Mouse (Mus musculus) kidney, embryonic 15.5 days (tissue): ENCODE measurements around the gene Iqcb1. TPM values are rescaled to one million over a fixed set of nuclear protein-coding genes. Genes with fewer than 3 reads are reported as not detected.
A peak's percentile ranks its signal among the peaks of the same experiment; 100 is the strongest.

ENCODE experiments used
- ATAC-seq: fragments of 200-750 bp; cut with Nextera tagmentation; replicated peaks from 2 replicates; pipeline ENCODE4 v1.8.0; 2017; ENCODE audit warnings: moderate TSS enrichment; ENCODE audit not compliant: low FRiP score
- H3K27ac ChIP-seq: fragments of 300-500 bp; sonication (generic); 2 replicates; pipeline ENCODE4 v1.5.1; 2015; ENCODE audit warnings: mild to moderate bottlenecking, inconsistent platforms
- H3K27me3 ChIP-seq: fragments of 300-500 bp; sonication (generic); 2 replicates; pipeline ENCODE4 v1.6.1; 2015; ENCODE audit warnings: inconsistent platforms
- H3K36me3 ChIP-seq: fragments of 300-500 bp; sonication (generic); 2 replicates; pipeline ENCODE4 v1.6.1; 2015; ENCODE audit warnings: inconsistent platforms
- H3K4me1 ChIP-seq: fragments of 300-500 bp; sonication (generic); 2 replicates; pipeline ENCODE4 v1.6.1; 2015; ENCODE audit warnings: inconsistent platforms
- H3K4me2 ChIP-seq: fragments of 300-500 bp; sonication (generic); 2 replicates; pipeline ENCODE4 v1.6.1; 2015; ENCODE audit warnings: moderate library complexity, mild to moderate bottlenecking, inconsistent platforms
- H3K4me3 ChIP-seq: fragments of 300-500 bp; sonication (generic); replicated peaks from 2 replicates; pipeline ENCODE4 v1.5.1; 2015; ENCODE audit warnings: mild to moderate bottlenecking, inconsistent platforms
- H3K9ac ChIP-seq: fragments of 300-500 bp; sonication (generic); 2 replicates; pipeline ENCODE4 v1.6.1; 2015; ENCODE audit warnings: mild to moderate bottlenecking, inconsistent platforms
- H3K9me3 ChIP-seq: fragments of 300-500 bp; sonication (generic); replicated peaks from 2 replicates; pipeline ENCODE4 v1.6.1; 2016; ENCODE audit warnings: inconsistent platforms
- WGBS: fragments of 180-500 bp; shearing (Covaris S2); methylation state at CpG from one replicate; pipeline ENCODE4 v1.1.7; 2015; ENCODE audit warnings: mixed read lengths; 5-methylcytosine and 5-hydroxymethylcytosine counted together
- polyA plus RNA-seq: library from polyadenylated mRNA; unstranded; fragments of >200 nt; fragmentation: Nextera tagmentation; extraction: Ambion mirVana; gene quantifications from 2 replicates; pipeline ENCODE4 v1.2.1, GENCODE M21; 2015

Iqcb1 gene
- polyA plus RNA-seq, 1 experiment from 2014 or later = 33.3 TPM

DNA sequence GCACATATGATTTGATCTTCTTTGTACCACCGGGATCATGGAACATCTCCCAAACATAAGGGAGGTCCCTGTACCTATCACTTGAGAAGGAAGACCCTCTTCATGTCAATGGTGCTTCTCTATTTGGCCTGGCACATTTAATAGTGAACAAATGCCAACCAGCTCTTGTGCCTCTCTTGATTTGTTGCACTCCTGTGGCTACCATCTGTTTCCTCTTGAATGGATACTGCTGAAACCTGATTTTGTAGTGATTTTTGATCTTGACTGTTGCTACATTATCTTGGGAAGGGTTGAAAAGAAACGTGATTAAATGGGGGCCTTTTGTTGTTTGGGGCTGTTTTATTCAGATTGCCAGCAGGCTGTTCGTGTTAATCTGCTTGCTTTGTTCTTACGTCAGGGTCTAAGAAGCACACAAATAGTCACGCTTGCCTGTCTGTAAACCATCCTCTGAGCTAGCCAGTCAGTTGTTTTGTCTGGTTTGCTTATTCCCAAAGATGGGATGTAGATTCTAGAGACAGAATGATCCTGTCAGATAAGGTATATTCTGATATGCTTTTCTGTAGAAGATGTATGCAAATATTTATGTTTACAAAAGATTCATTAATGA is 54.7 kb downstream of the Iqcb1 start:
- no peak overlapping the region for H3K4me3 ChIP-seq
- peaks cover 25% of the 10 kb centered on the region for H3K36me3 ChIP-seq
- no peak overlapping the region for H3K4me2 ChIP-seq
- H3K9me3 ChIP-seq = no peaks in the 10 kb centered on the region
- no peak overlapping the region for H3K27ac ChIP-seq
- H3K27me3 ChIP-seq = no peaks in the 10 kb centered on the region
- no peak overlapping the region for H3K9ac ChIP-seq
- H3K4me1 ChIP-seq = no peaks in the 10 kb centered on the region
- WGBS = 76% methylated on average over 5 of the region's 5 CpGs
- ATAC-seq = no peak

GRCm38 (mm10) chr16:36884881-36885280 is 56.7 kb downstream of the Iqcb1 start:
- Histone ChIP-seq H3K27ac (no peak overlapping the region), H3K27me3 (no peaks in the 10 kb centered on the region), H3K4me3 (no peak overlapping the region), H3K9me3 (no peaks in the 10 kb centered on the region), H3K4me1 (no peaks in the 10 kb centered on the region), H3K36me3 (peaks cover 43% of the 10 kb centered on the region), H3K4me2 (no peak overlapping the region), H3K9ac (no peak overlapping the region)
- ATAC-seq = no peak
- 85% methylated on average over 4 of the region's 4 CpGs for WGBS

DNA sequence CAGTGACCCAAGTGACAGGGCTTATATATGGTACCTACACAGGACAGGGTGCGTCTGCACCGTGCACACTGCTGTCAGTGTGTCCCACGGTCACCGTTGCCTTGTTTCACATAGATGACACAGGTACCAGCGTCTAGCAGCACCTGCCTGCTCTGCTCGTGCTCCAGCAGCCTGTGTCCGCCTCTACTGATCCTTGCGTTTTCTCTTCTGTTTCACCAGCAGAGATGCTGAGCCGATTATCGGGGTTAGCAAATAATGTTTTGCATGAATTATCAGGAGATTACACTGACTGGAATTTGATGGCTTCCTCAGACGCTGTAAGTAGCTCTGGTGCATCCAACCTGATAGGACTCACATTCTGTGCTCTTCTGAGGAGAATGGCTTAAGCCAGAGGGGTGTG is 57.7 kb downstream of the Iqcb1 start:
- 94% methylated on average over 11 of the region's 11 CpGs for WGBS

DNA sequence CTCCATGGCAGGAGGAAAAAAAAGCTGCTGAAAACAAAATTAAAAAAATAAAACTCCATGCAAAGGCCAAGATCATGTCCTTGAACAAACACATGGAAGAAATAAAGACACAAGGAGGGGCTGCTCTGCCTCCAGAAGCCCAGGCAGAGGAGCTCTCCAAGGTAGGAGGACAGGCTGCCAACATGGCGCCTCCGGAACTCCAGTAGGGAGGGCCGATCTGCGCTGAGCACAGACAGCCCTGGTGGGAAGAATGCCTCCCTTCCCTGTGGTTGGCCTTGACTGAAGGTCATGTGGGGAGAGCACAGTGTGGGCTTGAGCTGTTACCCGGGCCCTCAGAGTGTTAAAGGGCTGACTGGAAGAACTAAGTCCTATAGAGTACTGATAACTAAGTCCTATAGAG is 59.4 kb downstream of the Iqcb1 start:
- H3K4me1 ChIP-seq = no peaks in the 10 kb centered on the region
- no peaks in the 10 kb centered on the region for H3K27me3 ChIP-seq
- peaks cover 67% of the 10 kb centered on the region for H3K36me3 ChIP-seq
- no peak overlapping the region for H3K9ac ChIP-seq
- no peak overlapping the region for H3K27ac ChIP-seq
- H3K9me3 ChIP-seq = no peaks in the 10 kb centered on the region
- H3K4me3 ChIP-seq = no peak overlapping the region
- H3K4me2 ChIP-seq = no peak overlapping the region
- ATAC-seq = no peak
- WGBS = 86% methylated on average over 5 of the region's 5 CpGs

More for the DNA sequence above, 57.7 kb downstream of the Iqcb1 start:
- Histone ChIP-seq H3K27ac (no peak overlapping the region), H3K4me2 (no peak overlapping the region), H3K9ac (no peak overlapping the region), H3K4me1 (no peaks in the 10 kb centered on the region), H3K27me3 (no peaks in the 10 kb centered on the region), H3K9me3 (no peaks in the 10 kb centered on the region), H3K4me3 (no peak overlapping the region), H3K36me3 (peaks cover 51% of the 10 kb centered on the region)
- no peak for ATAC-seq

DNA sequence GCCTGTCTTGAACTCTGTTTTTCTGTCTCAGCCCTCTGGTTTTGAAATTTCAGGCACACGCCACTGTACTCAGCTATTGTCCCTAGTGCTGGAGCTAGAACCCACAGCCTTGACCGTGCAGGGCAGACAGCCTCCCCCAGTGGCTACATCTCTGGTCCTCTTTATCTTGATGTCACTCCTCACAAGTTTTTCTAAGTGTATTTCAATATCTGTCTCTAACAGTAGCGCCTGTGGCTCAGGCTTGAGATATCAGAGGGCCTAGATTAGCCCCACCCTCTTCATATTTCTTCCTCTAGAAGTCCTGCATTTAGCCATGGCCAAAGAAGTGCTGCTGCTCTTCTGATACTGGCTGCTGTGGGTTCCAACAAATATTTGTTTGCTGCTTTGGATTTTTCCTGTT is 62.4 kb downstream of the Iqcb1 start:
- H3K27ac ChIP-seq = no peak overlapping the region
- H3K4me3 ChIP-seq = no peak overlapping the region
- peaks cover 91% of the 10 kb centered on the region for H3K36me3 ChIP-seq
- no peak overlapping the region for H3K9ac ChIP-seq
- H3K27me3 ChIP-seq = no peaks in the 10 kb centered on the region
- no peaks in the 10 kb centered on the region for H3K9me3 ChIP-seq
- H3K4me2 ChIP-seq = no peak overlapping the region
- ATAC-seq = peak; percentile 77; the same call in 1 of the 2 replicates
- WGBS = 95% methylated on average over 3 of the region's 3 CpGs
- no peaks in the 10 kb centered on the region for H3K4me1 ChIP-seq

GRCm38 (mm10) chr16:36891415-36891814 is 63.2 kb downstream of the Iqcb1 start:
- H3K36me3 ChIP-seq = peaks cover 90% of the 10 kb centered on the region
- no peaks in the 10 kb centered on the region for H3K27me3 ChIP-seq
- H3K9ac ChIP-seq = no peak overlapping the region
- H3K4me1 ChIP-seq = no peaks in the 10 kb centered on the region
- no peak overlapping the region for H3K4me3 ChIP-seq
- no peak overlapping the region for H3K4me2 ChIP-seq
- H3K9me3 ChIP-seq = no peaks in the 10 kb centered on the region
- WGBS = 91% methylated on average over 4 of the region's 4 CpGs
- no peak for ATAC-seq
- H3K27ac ChIP-seq = no peak overlapping the region

DNA sequence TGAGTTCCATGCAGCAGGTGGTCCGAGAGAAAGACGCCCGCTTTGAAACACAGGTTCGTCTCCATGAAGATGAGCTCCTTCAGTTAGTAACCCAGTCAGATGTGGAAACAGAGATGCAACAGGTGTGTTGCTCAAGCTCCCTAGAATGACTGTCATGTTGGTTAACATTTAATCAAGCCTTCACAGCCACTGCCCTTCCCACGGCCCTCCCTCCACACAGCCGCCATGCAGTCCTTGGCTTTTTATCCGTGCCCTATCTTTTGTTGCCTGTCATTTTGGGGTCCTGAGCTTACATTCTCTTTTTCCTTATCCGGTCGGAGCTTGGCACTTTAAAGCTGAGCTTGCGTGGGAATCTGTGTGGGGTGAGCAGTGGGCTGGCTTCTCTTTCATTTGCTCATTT is 65.1 kb downstream of the Iqcb1 start:
- Histone ChIP-seq H3K9me3 (no peaks in the 10 kb centered on the region), H3K36me3 (peaks cover 90% of the 10 kb centered on the region), H3K27me3 (no peaks in the 10 kb centered on the region), H3K4me2 (no peak overlapping the region), H3K4me1 (no peaks in the 10 kb centered on the region), H3K4me3 (no peak overlapping the region), H3K27ac (no peak overlapping the region), H3K9ac (no peak overlapping the region)
- WGBS = 82% methylated on average over 10 of the region's 10 CpGs
- ATAC-seq = no peak; the same call in 1 of the 2 replicates

- Histone ChIP-seq H3K4me2 (no peak overlapping the region), H3K36me3 (peaks cover 94% of the 10 kb centered on the region), H3K4me3 (no peak overlapping the region), H3K27me3 (no peaks in the 10 kb centered on the region), H3K9me3 (no peaks in the 10 kb centered on the region), H3K4me1 (no peaks in the 10 kb centered on the region), H3K27ac (no peak overlapping the region), H3K9ac (no peak overlapping the region)
- no peak for ATAC-seq
- WGBS = 95% methylated on average over 6 of the region's 6 CpGs
Measured at GRCm38 (mm10) chr16:36896712-36897111, 68.5 kb downstream of the Iqcb1 start.

- H3K9ac ChIP-seq = no peak overlapping the region
- WGBS = 82% methylated on average over 5 of the region's 5 CpGs
Measured at GRCm38 (mm10) chr16:36903156-36903555, 75.0 kb downstream of the Iqcb1 start.

GRCm38 (mm10) chr16:36911909-36912308 is 83.7 kb downstream of the Iqcb1 start:
- H3K9ac ChIP-seq = no peak overlapping the region
- 88% methylated on average over 10 of the region's 10 CpGs for WGBS
- H3K27me3 ChIP-seq = no peaks in the 10 kb centered on the region
- H3K4me2 ChIP-seq = no peak overlapping the region
- no peak overlapping the region for H3K4me3 ChIP-seq
- peaks cover 86% of the 10 kb centered on the region for H3K36me3 ChIP-seq
- H3K27ac ChIP-seq = no peak overlapping the region
- H3K4me1 ChIP-seq = no peaks in the 10 kb centered on the region
- H3K9me3 ChIP-seq = no peaks in the 10 kb centered on the region
- no peak for ATAC-seq

More at GRCm38 (mm10) chr16:36903156-36903555, 75.0 kb downstream of the Iqcb1 start:
- no peaks in the 10 kb centered on the region for H3K4me1 ChIP-seq
- H3K36me3 ChIP-seq = peaks cover 76% of the 10 kb centered on the region
- no peaks in the 10 kb centered on the region for H3K27me3 ChIP-seq
- H3K4me3 ChIP-seq = no peak overlapping the region
- no peak for ATAC-seq
- no peaks in the 10 kb centered on the region for H3K9me3 ChIP-seq
- no peak overlapping the region for H3K27ac ChIP-seq
- H3K4me2 ChIP-seq = no peak overlapping the region

- Histone ChIP-seq H3K27ac (no peak overlapping the region), H3K27me3 (no peaks in the 10 kb centered on the region), H3K9ac (no peak overlapping the region), H3K4me3 (no peak overlapping the region), H3K9me3 (no peaks in the 10 kb centered on the region), H3K4me1 (no peaks in the 10 kb centered on the region), H3K4me2 (no peak overlapping the region), H3K36me3 (peaks cover 86% of the 10 kb centered on the region)
- 76% methylated on average over 13 of the region's 13 CpGs for WGBS
- no peak for ATAC-seq
Measured at GRCm38 (mm10) chr16:36912311-36912710, 84.1 kb downstream of the Iqcb1 start.

- no peak for ATAC-seq
- peaks cover 89% of the 10 kb centered on the region for H3K36me3 ChIP-seq
Measured at GRCm38 (mm10) chr16:36914195-36914594, 86.0 kb downstream of the Iqcb1 start.

GRCm38 (mm10) chr16:36918505-36918904 is 90.3 kb downstream of the Iqcb1 start:
- Histone ChIP-seq H3K9me3 (no peaks in the 10 kb centered on the region), H3K27ac (no peak overlapping the region), H3K4me1 (no peaks in the 10 kb centered on the region), H3K4me2 (no peak overlapping the region), H3K4me3 (no peak overlapping the region), H3K36me3 (peaks cover 91% of the 10 kb centered on the region), H3K27me3 (no peaks in the 10 kb centered on the region), H3K9ac (no peak overlapping the region)
- WGBS = 95% methylated on average over 10 of the region's 10 CpGs
- ATAC-seq = no peak

More at GRCm38 (mm10) chr16:36914195-36914594, 86.0 kb downstream of the Iqcb1 start:
- no peaks in the 10 kb centered on the region for H3K27me3 ChIP-seq
- H3K9ac ChIP-seq = no peak overlapping the region
- H3K4me3 ChIP-seq = no peak overlapping the region
- 56% methylated on average over 5 of the region's 5 CpGs for WGBS
- H3K27ac ChIP-seq = no peak overlapping the region
- H3K4me2 ChIP-seq = no peak overlapping the region
- no peaks in the 10 kb centered on the region for H3K9me3 ChIP-seq
- H3K4me1 ChIP-seq = no peaks in the 10 kb centered on the region
